ENCODE assay signal across 8 mouse cellular contexts in the genomic region with DNA sequence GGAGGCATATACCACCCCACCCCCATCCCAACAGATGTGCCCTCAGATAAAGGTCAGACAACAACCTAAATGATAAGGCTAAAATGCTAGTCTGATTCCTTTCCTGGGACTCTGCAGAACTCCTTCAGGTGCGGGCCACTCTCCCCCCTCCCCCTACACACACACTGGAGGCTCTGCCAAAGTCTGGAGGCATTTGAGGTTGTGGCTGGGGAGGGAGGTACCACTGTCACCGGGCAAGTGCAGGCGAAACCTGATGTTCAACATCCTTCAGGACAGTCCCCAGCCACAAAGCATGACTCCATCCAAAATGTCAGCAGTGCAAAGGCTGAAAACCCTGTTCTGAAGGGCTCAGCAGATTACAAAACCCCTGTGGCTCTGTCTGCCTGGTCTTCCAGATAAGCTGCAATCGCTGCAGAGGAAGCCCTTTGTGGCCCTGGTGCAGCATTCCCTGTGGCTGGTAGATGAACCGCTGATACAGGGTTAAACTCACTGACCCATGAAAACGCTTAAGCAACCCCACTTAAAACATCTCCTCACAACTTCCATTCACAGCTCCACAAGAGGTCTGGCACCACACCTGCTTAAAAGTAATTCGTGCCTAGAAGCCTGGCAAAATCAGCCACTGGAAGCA.
DNase-seq lines count a peak whose midpoint lies in the region; ATAC-seq lines count a peak whose summit lies in the region.

No protein-coding gene starts in this region.

- H3K27me3 ChIP-seq in forebrain, embryonic 13.5 days, result no peaks in the 10 kb centered on the region
- H3K27me3 ChIP-seq in kidney, embryonic 15.5 days, result no peaks in the 10 kb centered on the region

- H3K4me2 ChIP-seq in forebrain, embryonic 13.5 days, result peak overlapping the region; percentile 57
- H3K4me2 ChIP-seq in kidney, embryonic 15.5 days, result peak overlapping the region; percentile 65

- H3K36me3 ChIP-seq in forebrain, embryonic 13.5 days (ENCODE audit: poor library complexity, severe bottlenecking), result no peaks in the 10 kb centered on the region
- peaks cover 3% of the 10 kb centered on the region; the same call in 1 of the 2 replicates for H3K36me3 ChIP-seq in kidney, embryonic 15.5 days

- H3K4me1 ChIP-seq in forebrain, embryonic 13.5 days, result peaks cover 42% of the 10 kb centered on the region
- peaks cover 59% of the 10 kb centered on the region for H3K4me1 ChIP-seq in kidney, embryonic 15.5 days

- no peak overlapping the region for H3K27ac ChIP-seq in forebrain, embryonic 13.5 days
- H3K27ac ChIP-seq in kidney, embryonic 15.5 days, result peak overlapping the region; percentile 88

- no peaks in the 10 kb centered on the region for H3K9me3 ChIP-seq in forebrain, embryonic 13.5 days (replicated peaks)
- no peaks in the 10 kb centered on the region for H3K9me3 ChIP-seq in kidney, embryonic 15.5 days (replicated peaks)

- H3K4me3 ChIP-seq in forebrain, embryonic 13.5 days, result no peak overlapping the region
- peak overlapping the region; percentile 48 for H3K4me3 ChIP-seq in kidney, embryonic 15.5 days (replicated peaks)

- no peak for ATAC-seq in forebrain, embryonic 13.5 days
- ATAC-seq in kidney, embryonic 15.5 days (replicated peaks; ENCODE audit: low FRiP score), result no peak

- peak overlapping the region; percentile 12; the same call in 1 of the 2 replicates for H3K9ac ChIP-seq in forebrain, embryonic 13.5 days
- H3K9ac ChIP-seq in kidney, embryonic 15.5 days, result peak overlapping the region; percentile 27; the same call in 1 of the 2 replicates

- WGBS in forebrain, embryonic 13.5 days, result 4% methylated on average over 7 of the region's 7 CpGs
- 10% methylated on average over 7 of the region's 7 CpGs for WGBS in kidney, embryonic 15.5 days

- DNase-seq in thymus, adult 18-20 months, result peak; percentile 48 to 61
- DNase-seq in thymus, postnatal 10 days (ENCODE audit: low spot score in 2 of 2), result no peak
- peak; percentile 65 for DNase-seq in lung, postnatal 25 days (ENCODE audit: low spot score)
- DNase-seq in thymus, postnatal 0 days (ENCODE audit: low spot score), result peak; percentile 62
- DNase-seq in right cerebral cortex, postnatal 14 days, result no peak
- DNase-seq in frontal cortex, adult 2 months (ENCODE audit: extremely low spot score in 1 of 2, low spot score in 1 of 2), result no peak

Comparison
In these comparisons a context has a peak if more than half of its experiments do, and no peak if none do; other contexts are left out.
1. DNase-seq: peak in thymus, adult 18-20 months (2 of 2), lung, postnatal 25 days (single experiment) and thymus, postnatal 0 days (single experiment); none in thymus, postnatal 10 days (0 of 2), right cerebral cortex, postnatal 14 days (single experiment) and frontal cortex, adult 2 months (0 of 2).